Mouse (Mus musculus) hindbrain, embryonic 11.5 days (tissue): ENCODE measurements around the gene Rln1. TPM values are rescaled to one million over a fixed set of nuclear protein-coding genes. Genes with fewer than 3 reads are reported as not detected.

Experiments
- ATAC-seq: fragments of 200-750 bp; cut with Nextera tagmentation; 2 replicates; pipeline ENCODE4 v1.8.0; 2017; ENCODE audit warnings: mild to moderate bottlenecking, moderate TSS enrichment, moderate library complexity; ENCODE audit not compliant: low FRiP score
- DNase-seq: peaks from one replicate; pipeline ENCODE4 v3.0.0-alpha.2; 2015; ENCODE audit warnings: low spot score
- H3K27ac ChIP-seq: fragments of 300-500 bp; sonication (generic); 2 replicates; pipeline ENCODE4 v1.5.1; 2014; ENCODE audit warnings: mild to moderate bottlenecking, low read depth, low read length
- H3K27me3 ChIP-seq: fragments of 300-500 bp; sonication (generic); 2 replicates; pipeline ENCODE4 v1.6.1; 2014; ENCODE audit warnings: mild to moderate bottlenecking, low read length, moderate library complexity, mixed read lengths; ENCODE audit not compliant: control insufficient read depth, insufficient read depth
- H3K36me3 ChIP-seq: fragments of 300-500 bp; sonication (generic); 2 replicates; pipeline ENCODE4 v1.6.1; 2014; ENCODE audit warnings: mild to moderate bottlenecking, low read length, moderate library complexity, mixed read lengths; ENCODE audit not compliant: control insufficient read depth, insufficient read depth
- H3K4me1 ChIP-seq: fragments of 300-500 bp; sonication (generic); replicated peaks from 2 replicates; pipeline ENCODE4 v1.6.1; 2014; ENCODE audit warnings: low read length, mixed read lengths; ENCODE audit not compliant: control insufficient read depth, insufficient read depth
- H3K4me2 ChIP-seq: fragments of 300-500 bp; sonication (generic); replicated peaks from 2 replicates; pipeline ENCODE4 v1.6.1; 2014; ENCODE audit warnings: mild to moderate bottlenecking, low read depth, low read length
- H3K4me3 ChIP-seq: fragments of 300-500 bp; sonication (generic); 2 replicates; pipeline ENCODE4 v1.5.1; 2014; ENCODE audit warnings: low read depth, low read length
- H3K9ac ChIP-seq: fragments of 300-500 bp; sonication (generic); 2 replicates; pipeline ENCODE4 v1.6.1; 2014; ENCODE audit warnings: low read depth, low read length
- H3K9me3 ChIP-seq: fragments of 300-500 bp; sonication (generic); 2 replicates; pipeline ENCODE4 v1.6.1; 2016; ENCODE audit warnings: low read length; ENCODE audit not compliant: control insufficient read depth
- WGBS: fragments of 180-500 bp; shearing (Covaris S2); extraction: QIAGEN DNeasy Blood & Tissue Kit; methylation state at CpG from one replicate; pipeline ENCODE4 v1.1.7; 2014; 5-methylcytosine and 5-hydroxymethylcytosine counted together
- polyA plus RNA-seq: library from polyadenylated mRNA; unstranded; fragments of >200 nt; fragmentation: Nextera tagmentation; extraction: Ambion mirVana; gene quantifications from 2 replicates; pipeline ENCODE4 v1.2.1, GENCODE M21; 2014

Gene Rln1
- polyA plus RNA-seq, 1 experiment from 2014 or later: 0.32 TPM

- ATAC-seq (no peak), DNase-seq (no peak)
- Histone ChIP-seq H3K9me3 (no peaks in the 10 kb centered on the region), H3K27ac (no peak overlapping the region), H3K27me3 (no peaks in the 10 kb centered on the region), H3K4me1 (peaks cover 3% of the 10 kb centered on the region; the same call in 1 of the 2 replicates), H3K36me3 (no peaks in the 10 kb centered on the region), H3K9ac (no peak overlapping the region), H3K4me2 (no peak overlapping the region), H3K4me3 (no peak overlapping the region)
- WGBS: 13% methylated on average over 3 of the region's 3 CpGs
These were observed 30.6 kb upstream of the Rln1 start for GRCm38 (mm10) chr19:29365105-29365504.

- no peak overlapping the region for H3K4me3 ChIP-seq
These were observed 29.6 kb upstream of the Rln1 start for GRCm38 (mm10) chr19:29364076-29364475.

GRCm38 (mm10) chr19:29363557-29363956 lies 29.1 kb upstream of the Rln1 start:
- Histone ChIP-seq H3K27ac (no peak overlapping the region), H3K9me3 (no peaks in the 10 kb centered on the region), H3K4me3 (no peak overlapping the region), H3K4me1 (peaks cover 3% of the 10 kb centered on the region; the same call in 1 of the 2 replicates), H3K36me3 (no peaks in the 10 kb centered on the region), H3K4me2 (no peak overlapping the region), H3K27me3 (no peaks in the 10 kb centered on the region), H3K9ac (no peak overlapping the region)
- no peak for ATAC-seq
- 97% methylated on average over 7 of the region's 7 CpGs for WGBS
- DNase-seq: no peak

More at GRCm38 (mm10) chr19:29364076-29364475, 29.6 kb upstream of the Rln1 start:
- Histone ChIP-seq H3K9ac (no peak overlapping the region), H3K9me3 (no peaks in the 10 kb centered on the region), H3K4me1 (peaks cover 3% of the 10 kb centered on the region; the same call in 1 of the 2 replicates), H3K4me2 (no peak overlapping the region), H3K36me3 (no peaks in the 10 kb centered on the region), H3K27ac (no peak overlapping the region), H3K27me3 (no peaks in the 10 kb centered on the region)
- no peak for ATAC-seq
- DNase-seq: no peak
- 78% methylated on average over 5 of the region's 5 CpGs for WGBS

- ATAC-seq: peak; percentile 46
- DNase-seq: no peak
These were observed 27.9 kb upstream of the Rln1 start for GRCm38 (mm10) chr19:29362173-29362930.

GRCm38 (mm10) chr19:29361468-29362130 lies 27.1 kb upstream of the Rln1 start:
- ATAC-seq: peak; percentile 100
- no peak overlapping the region for H3K27ac ChIP-seq

More at GRCm38 (mm10) chr19:29362173-29362930, 27.9 kb upstream of the Rln1 start:
- H3K9me3 ChIP-seq: no peaks in the 10 kb centered on the region
- 49% methylated on average over 13 of the region's 13 CpGs for WGBS
- H3K27me3 ChIP-seq: no peaks in the 10 kb centered on the region
- no peaks in the 10 kb centered on the region for H3K36me3 ChIP-seq
- H3K4me3 ChIP-seq: peak overlapping the region; percentile 52
- H3K4me2 ChIP-seq: peak overlapping the region; percentile 65
- no peak overlapping the region for H3K27ac ChIP-seq
- H3K4me1 ChIP-seq: peaks cover 1% of the 10 kb centered on the region; the same call in 1 of the 2 replicates
- peak overlapping the region; percentile 13; the same call in 1 of the 2 replicates for H3K9ac ChIP-seq

GRCm38 (mm10) chr19:29360251-29360650 lies 25.8 kb upstream of the Rln1 start:
- Histone ChIP-seq H3K4me2 (no peak overlapping the region), H3K4me3 (no peak overlapping the region), H3K27me3 (no peaks in the 10 kb centered on the region), H3K9me3 (no peaks in the 10 kb centered on the region), H3K4me1 (no peaks in the 10 kb centered on the region), H3K27ac (no peak overlapping the region), H3K36me3 (no peaks in the 10 kb centered on the region), H3K9ac (0 out of 2 replicates have a peak overlapping the region, but pooled peaks have one; percentile 11)
- DNase-seq (no peak), ATAC-seq (no peak)
- 85% methylated on average over 5 of the region's 5 CpGs for WGBS

More at GRCm38 (mm10) chr19:29361468-29362130, 27.1 kb upstream of the Rln1 start:
- H3K4me1 ChIP-seq: no peaks in the 10 kb centered on the region
- WGBS: 3% methylated on average over 33 of the region's 33 CpGs
- H3K4me2 ChIP-seq: peak overlapping the region; percentile 65
- no peaks in the 10 kb centered on the region for H3K9me3 ChIP-seq
- H3K9ac ChIP-seq: peak overlapping the region; percentile 71
- H3K27me3 ChIP-seq: no peaks in the 10 kb centered on the region
- no peaks in the 10 kb centered on the region for H3K36me3 ChIP-seq
- H3K4me3 ChIP-seq: peak overlapping the region; percentile 52
- DNase-seq: peak; percentile 85

GRCm38 (mm10) chr19:29356281-29356680 lies 21.8 kb upstream of the Rln1 start:
- H3K9ac ChIP-seq: no peak overlapping the region
- no peaks in the 10 kb centered on the region for H3K36me3 ChIP-seq
- H3K4me3 ChIP-seq: no peak overlapping the region
- no peak overlapping the region for H3K27ac ChIP-seq
- no peaks in the 10 kb centered on the region for H3K27me3 ChIP-seq
- ATAC-seq (no peak), DNase-seq (no peak)
- no peaks in the 10 kb centered on the region for H3K4me1 ChIP-seq
- WGBS: 85% methylated on average over 11 of the region's 11 CpGs
- H3K4me2 ChIP-seq: no peak overlapping the region
- no peaks in the 10 kb centered on the region for H3K9me3 ChIP-seq

GRCm38 (mm10) chr19:29354895-29355877 lies 20.7 kb upstream of the Rln1 start:
- Histone ChIP-seq H3K27me3 (no peaks in the 10 kb centered on the region), H3K9ac (no peak overlapping the region)
- WGBS: 5% methylated on average over 20 of the region's 20 CpGs

More at GRCm38 (mm10) chr19:29354895-29355877, 20.7 kb upstream of the Rln1 start:
- ATAC-seq (peak; percentile 59; the same call in 1 of the 2 replicates), DNase-seq (peak; percentile 92)
- Histone ChIP-seq H3K4me1 (0 out of 2 replicates have a peak, but pooled peaks cover 3% of the 10 kb centered on the region), H3K27ac (no peak overlapping the region), H3K4me2 (peak overlapping the region; percentile 44), H3K36me3 (no peaks in the 10 kb centered on the region), H3K4me3 (peak overlapping the region; percentile 25), H3K9me3 (no peaks in the 10 kb centered on the region)
